Mouse (Mus musculus) kidney, embryonic 16.5 days (tissue): ENCODE results near the gene Hyal6. TPM values are rescaled to one million over a fixed set of nuclear protein-coding genes. Genes with fewer than 3 reads are reported as not detected.

Experiments used
- ATAC-seq: fragments of 200-750 bp; cut with Nextera tagmentation; 2 replicates; pipeline ENCODE4 v1.8.0; 2017; ENCODE audit warnings: moderate TSS enrichment; ENCODE audit not compliant: low FRiP score, low TSS enrichment
- H3K27ac ChIP-seq: fragments of 300-500 bp; sonication (generic); 2 replicates; pipeline ENCODE4 v1.5.1; 2014; ENCODE audit warnings: low read length
- H3K27me3 ChIP-seq: fragments of 300-500 bp; sonication (generic); 2 replicates; pipeline ENCODE4 v1.6.1; 2014; ENCODE audit warnings: low read length, control low read depth, mixed read lengths; ENCODE audit not compliant: insufficient read depth
- H3K36me3 ChIP-seq: fragments of 300-500 bp; sonication (generic); 2 replicates; pipeline ENCODE4 v1.6.1; 2014; ENCODE audit warnings: low read length, control low read depth, mixed read lengths; ENCODE audit not compliant: insufficient read depth
- H3K4me1 ChIP-seq: fragments of 300-500 bp; sonication (generic); 2 replicates; pipeline ENCODE4 v1.6.1; 2014; ENCODE audit warnings: low read length, control low read depth, mixed read lengths; ENCODE audit not compliant: insufficient read depth
- H3K4me2 ChIP-seq: fragments of 300-500 bp; sonication (generic); replicated peaks from 2 replicates; pipeline ENCODE4 v1.6.1; 2014; ENCODE audit warnings: low read depth, low read length
- H3K4me3 ChIP-seq: fragments of 300-500 bp; sonication (generic); 2 replicates; pipeline ENCODE4 v1.5.1; 2014; ENCODE audit warnings: mild to moderate bottlenecking, low read length
- H3K9ac ChIP-seq: fragments of 300-500 bp; sonication (generic); replicated peaks from 2 replicates; pipeline ENCODE4 v1.6.1; 2014; ENCODE audit warnings: low read length
- H3K9me3 ChIP-seq: fragments of 300-500 bp; sonication (generic); 2 replicates; pipeline ENCODE4 v1.6.1; 2016; ENCODE audit warnings: low read length, control low read depth
- whole genome bisulfite sequencing: fragments of 180-500 bp; shearing (Covaris S2); extraction: QIAGEN DNeasy Blood & Tissue Kit; methylation state at CpG from one replicate; pipeline ENCODE4 v1.1.7; 2014; 5-methylcytosine and 5-hydroxymethylcytosine counted together
- polyA plus RNA-seq: library from polyadenylated mRNA; unstranded; fragments of >200 nt; fragmentation: Nextera tagmentation; extraction: Ambion mirVana; gene quantifications from 2 replicates; pipeline ENCODE4 v1.2.1, GENCODE M21; 2015

Gene Hyal6
- polyA plus RNA-seq, 1 experiment from 2014 or later: not detected

DNA sequence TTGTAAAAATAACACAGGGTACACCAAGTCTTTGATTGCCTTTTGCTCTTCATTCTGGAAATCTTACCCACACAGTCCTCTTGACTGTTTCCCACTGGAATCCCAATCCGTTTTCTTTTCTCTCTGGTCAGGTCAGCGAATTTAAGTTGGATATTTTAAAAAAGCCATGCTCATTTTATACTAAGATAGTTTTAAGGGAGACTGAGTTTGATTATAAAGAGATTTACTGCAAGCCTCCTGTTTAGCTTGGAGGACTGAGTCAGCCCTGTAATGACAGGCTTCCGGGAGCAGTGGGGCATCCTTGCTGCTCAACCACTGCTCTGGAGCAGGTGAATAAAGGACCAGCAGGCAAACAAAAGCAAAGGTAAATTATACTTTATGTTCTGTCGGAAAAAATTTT, 15.0 kb downstream of the Hyal6 start, which contains the start of gene Hyal4:
Gene Hyal4, plus strand, starts transcription at position 301 of the 400 bp plus-strand sequence.
- Histone ChIP-seq H3K9ac (no peak within 1 kb of the TSS), H3K4me1 (no peaks in the 10 kb centered on the region), H3K27me3 (no peaks in the 10 kb centered on the region), H3K4me3 (no peak within 1 kb of the TSS), H3K4me2 (no peak within 1 kb of the TSS), H3K27ac (no peak within 1 kb of the TSS), H3K9me3 (no peaks in the 10 kb centered on the region), H3K36me3 (no peaks in the 10 kb centered on the region)
- 76% methylated on average over 4 of the region's 4 CpGs for WGBS
- ATAC-seq: no peak

DNA sequence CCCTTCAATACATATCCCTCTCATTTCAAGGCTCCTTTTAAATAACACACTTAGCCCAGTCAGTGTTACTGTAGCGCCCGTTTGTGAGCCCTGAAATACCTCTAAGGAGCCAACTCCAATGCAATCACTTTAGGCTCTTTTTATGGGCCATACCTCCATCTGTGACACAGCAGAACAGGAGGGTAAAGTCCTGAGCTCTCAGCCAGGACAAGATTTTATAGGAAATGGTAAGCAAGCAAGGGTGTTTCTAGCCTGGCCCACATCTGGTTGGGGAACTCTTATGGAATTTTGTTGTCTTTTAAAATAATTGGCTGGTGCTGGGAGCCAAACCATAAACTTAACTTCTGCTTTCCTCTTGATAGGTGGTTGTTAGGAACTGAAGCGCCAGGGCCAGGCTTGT, 26.2 kb downstream of the Hyal6 start:
- no peak overlapping the region for H3K4me2 ChIP-seq
- H3K9ac ChIP-seq: no peak overlapping the region
- no peak overlapping the region for H3K27ac ChIP-seq
- no peak overlapping the region for H3K4me3 ChIP-seq
- H3K36me3 ChIP-seq: no peaks in the 10 kb centered on the region
- peaks cover 8% of the 10 kb centered on the region; the same call in 1 of the 2 replicates for H3K9me3 ChIP-seq
- ATAC-seq: no peak
- H3K4me1 ChIP-seq: no peaks in the 10 kb centered on the region
- WGBS: 81% methylated on average over 3 of the region's 3 CpGs
- H3K27me3 ChIP-seq: no peaks in the 10 kb centered on the region

DNA sequence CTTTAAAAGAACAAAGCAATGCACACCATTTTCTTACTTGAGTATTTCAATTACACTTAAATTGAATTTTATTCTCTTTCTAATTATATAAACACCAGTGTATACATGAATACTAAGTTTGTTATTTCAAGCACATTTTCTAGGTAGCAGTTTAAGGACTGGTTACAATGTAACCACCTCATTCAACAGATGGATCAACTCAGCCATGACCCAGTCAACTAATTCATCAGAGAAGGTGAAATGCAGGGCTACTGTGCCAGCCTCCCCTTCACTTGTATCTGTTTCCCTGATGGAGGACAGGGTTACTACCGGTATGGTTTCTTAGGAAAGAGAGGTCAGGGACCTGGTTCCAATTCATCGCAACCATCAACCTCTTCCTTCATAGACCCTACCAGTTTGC, 33.2 kb downstream of the Hyal6 start:
- no peak overlapping the region for H3K4me3 ChIP-seq
- peak; percentile 82; the same call in 1 of the 2 replicates for ATAC-seq
- no peak overlapping the region for H3K9ac ChIP-seq
- H3K27ac ChIP-seq: no peak overlapping the region
- WGBS: 35% methylated on average over 2 of the region's 2 CpGs
- H3K4me2 ChIP-seq: no peak overlapping the region
- H3K9me3 ChIP-seq: no peaks in the 10 kb centered on the region
- no peaks in the 10 kb centered on the region for H3K4me1 ChIP-seq
- H3K27me3 ChIP-seq: no peaks in the 10 kb centered on the region
- no peaks in the 10 kb centered on the region for H3K36me3 ChIP-seq

DNA sequence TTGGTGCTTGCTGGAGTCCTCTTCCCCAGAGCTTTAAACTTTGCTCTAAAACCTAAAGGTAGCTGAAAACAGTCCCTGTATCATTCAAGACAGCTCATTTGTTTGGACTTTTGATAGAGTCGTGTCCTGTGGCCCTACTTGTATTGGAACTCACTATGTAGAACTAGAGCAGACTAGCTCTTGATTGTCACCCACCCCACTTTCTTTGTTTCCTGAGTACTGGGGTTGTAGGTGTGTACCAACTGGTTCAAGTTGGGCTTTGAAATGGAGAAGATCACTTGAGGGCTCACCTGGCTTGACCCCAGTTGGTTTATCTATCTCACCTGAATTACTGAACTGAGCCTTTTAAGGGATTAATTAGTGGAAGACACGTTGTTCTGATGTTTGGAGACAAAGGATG, 46.1 kb downstream of the Hyal6 start:
- 67% methylated on average over 2 of the region's 2 CpGs for WGBS
- H3K9me3 ChIP-seq: no peaks in the 10 kb centered on the region
- no peak for ATAC-seq
- H3K27me3 ChIP-seq: no peaks in the 10 kb centered on the region
- H3K4me2 ChIP-seq: no peak overlapping the region
- no peak overlapping the region for H3K27ac ChIP-seq
- H3K9ac ChIP-seq: no peak overlapping the region
- H3K4me1 ChIP-seq: no peaks in the 10 kb centered on the region
- H3K36me3 ChIP-seq: no peaks in the 10 kb centered on the region
- no peak overlapping the region for H3K4me3 ChIP-seq

DNA sequence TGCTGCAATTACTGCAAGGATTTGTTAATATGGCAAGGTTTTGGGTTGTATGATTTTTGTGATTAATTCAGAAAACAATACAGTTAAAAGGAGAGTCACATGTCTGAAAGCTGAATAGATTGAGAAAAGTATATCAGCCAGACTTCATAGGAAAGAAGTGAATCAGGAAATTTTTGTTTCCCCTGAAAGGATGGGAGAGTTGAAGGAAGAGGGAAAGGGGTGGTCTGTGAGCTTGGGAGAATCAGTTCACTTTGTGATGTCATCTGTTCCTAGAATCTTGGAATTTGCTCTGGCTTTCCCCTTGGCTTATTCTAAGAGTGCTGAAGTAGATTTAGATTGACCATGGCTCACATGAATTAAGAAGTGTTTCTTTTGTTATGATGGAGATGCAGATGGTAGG, 57.8 kb downstream of the Hyal6 start, which contains the start of gene Spam1:
Gene Spam1, plus strand, starts transcription at position 301 of the 400 bp plus-strand sequence.
- H3K4me1 ChIP-seq: no peaks in the 10 kb centered on the region
- H3K27me3 ChIP-seq: no peaks in the 10 kb centered on the region
- no peak within 1 kb of the TSS for H3K27ac ChIP-seq
- H3K36me3 ChIP-seq: no peaks in the 10 kb centered on the region
- no peak for ATAC-seq
- H3K4me2 ChIP-seq: no peak within 1 kb of the TSS
- H3K4me3 ChIP-seq: no peak within 1 kb of the TSS
- no peak within 1 kb of the TSS for H3K9ac ChIP-seq
- no peaks in the 10 kb centered on the region for H3K9me3 ChIP-seq

Other genes starting within 250 kb of the Hyal6 start
- 0.05 and 0.12 TPM in 2 replicates for gene Iqub, start 218.2 kb upstream of the Hyal6 start, polyA plus RNA-seq
- gene Ndufa5, start 205.2 kb upstream of the Hyal6 start, polyA plus RNA-seq: 348 and 350 TPM in 2 replicates
- gene Asb15, start 205.1 kb upstream of the Hyal6 start, polyA plus RNA-seq: 0.52 and 0.69 TPM in 2 replicates
- 0.12 and 0.32 TPM in 2 replicates for gene Lmod2, start 135.5 kb upstream of the Hyal6 start, polyA plus RNA-seq
- 82.1 and 99.1 TPM in 2 replicates for gene Wasl, start 68.2 kb upstream of the Hyal6 start, polyA plus RNA-seq
- not detected in 2 replicates for gene Hyal4, start 15.1 kb downstream of the Hyal6 start, polyA plus RNA-seq
- not detected in 2 replicates for gene Spam1, start 57.9 kb downstream of the Hyal6 start, polyA plus RNA-seq
- not detected in 2 replicates for gene Hyal5, start 124.8 kb downstream of the Hyal6 start, polyA plus RNA-seq
- 10.0 and 11.3 TPM in 2 replicates for gene Tmem229a, start 223.1 kb downstream of the Hyal6 start, polyA plus RNA-seq